In the genomic region with DNA sequence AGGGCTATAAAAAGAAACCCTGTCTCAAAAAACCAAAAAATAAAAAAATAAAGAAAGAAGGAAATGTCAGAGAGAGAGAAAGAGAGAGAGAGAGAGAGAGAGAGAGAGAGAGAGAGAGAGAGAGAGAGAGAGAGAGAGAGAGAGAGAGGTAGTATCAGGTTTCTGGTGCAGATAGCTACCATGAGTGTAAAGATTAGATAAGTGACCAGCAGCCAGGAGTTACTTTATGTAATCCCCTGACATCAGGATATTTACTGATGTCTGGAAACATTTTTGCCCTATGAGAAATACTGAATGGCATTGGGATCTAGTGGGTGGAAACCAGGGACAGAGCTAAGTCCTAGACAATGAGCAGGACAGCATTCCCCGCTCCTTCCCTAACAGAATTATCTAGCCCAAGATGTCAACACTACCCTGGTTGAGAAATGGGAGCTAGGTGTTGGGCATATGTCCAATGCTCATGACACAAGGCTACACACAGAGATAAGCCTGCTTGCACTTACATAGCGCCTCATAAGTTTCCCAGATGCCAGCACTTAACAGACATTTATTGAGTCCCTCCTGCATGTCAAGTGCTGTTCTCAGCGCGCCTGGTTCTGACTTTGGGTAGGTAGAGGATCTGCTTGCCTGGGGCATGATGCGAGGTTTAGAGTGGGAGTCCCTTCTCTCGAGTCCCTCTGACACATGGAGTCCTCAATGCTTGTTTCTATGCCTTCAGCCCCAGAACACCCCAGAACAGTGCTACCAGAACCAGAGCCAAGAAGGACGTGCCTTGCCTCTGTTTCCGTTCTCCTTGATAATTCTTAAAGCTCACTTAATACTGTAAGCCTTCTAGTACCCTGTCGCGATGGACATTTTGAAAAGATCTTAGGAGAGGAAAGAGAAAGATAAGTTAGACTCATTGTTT, we compare ENCODE assay signal across 11 mouse cellular contexts. TPM values are rescaled to one million over a fixed set of nuclear protein-coding genes. Genes with fewer than 3 reads are reported as not detected.
A peak's percentile ranks its signal among the peaks of the same experiment; 100 is the strongest.
DNase-seq lines count a peak whose midpoint lies in the region; ATAC-seq lines count a peak whose summit lies in the region.
"Had no signal": no experiment of that assay in that cellular context is flagged by ENCODE, and none has a peak within 500 bp of the region (broad histone marks: within the 10 kb centered on the region; RNA-seq: fewer than 3 reads in every experiment).

No protein-coding gene starts in this region.

- WGBS in forebrain, embryonic 11.5 days, result 91% methylated on average over 10 of the region's 10 CpGs

- H3K4me2 ChIP-seq in forebrain, embryonic 11.5 days (ENCODE audit: low read depth, low read length, severe bottlenecking), result no peak overlapping the region
- H3K4me2 ChIP-seq: forebrain, embryonic 13.5 days; kidney, embryonic 15.5 days had no signal

- H3K27me3 ChIP-seq in forebrain, embryonic 11.5 days (ENCODE audit: control insufficient read depth, insufficient read depth, low read length), result no peaks in the 10 kb centered on the region
- H3K27me3 ChIP-seq: forebrain, embryonic 13.5 days had no signal

- H3K9ac ChIP-seq in forebrain, embryonic 11.5 days (ENCODE audit: low read length), result no peak overlapping the region
- H3K9ac ChIP-seq: forebrain, embryonic 13.5 days; kidney, embryonic 15.5 days had no signal

- DNase-seq in adrenal gland, postnatal 10 days, result peak; percentile 30
- DNase-seq in adrenal gland, postnatal 25 days, result no peak
- DNase-seq in 3T3-L1 (ENCODE audit: low read depth, low spot score), result peak; percentile 77
- DNase-seq in heart, adult 18-20 months, result peak; percentile 68 to 73
- DNase-seq in heart, postnatal 36 days, result peak; percentile 18 to 36
- no peak for DNase-seq in forebrain, embryonic 11.5 days (ENCODE audit: low spot score)
- no peak for DNase-seq in kidney, postnatal 4 days
- DNase-seq in gastrocnemius, adult 18-20 months (ENCODE audit: low spot score), result no peak
- DNase-seq: lung, postnatal 10 days had no signal

- H3K4me1 ChIP-seq in forebrain, embryonic 11.5 days (replicated peaks; ENCODE audit: control insufficient read depth, insufficient read depth, low read length), result peaks cover under 1% of the 10 kb centered on the region; the same call in 1 of the 2 replicates
- H3K4me1 ChIP-seq: kidney, embryonic 15.5 days had no signal

- peaks cover 4% of the 10 kb centered on the region; the same call in 1 of the 2 replicates for H3K36me3 ChIP-seq in forebrain, embryonic 11.5 days (ENCODE audit: control insufficient read depth, insufficient read depth, low read length)
- H3K36me3 ChIP-seq: kidney, embryonic 15.5 days had no signal

- no peak overlapping the region for H3K4me3 ChIP-seq in forebrain, embryonic 11.5 days (ENCODE audit: low read depth, low read length)
- H3K4me3 ChIP-seq: forebrain, embryonic 13.5 days; kidney, embryonic 15.5 days had no signal

- no peak for ATAC-seq in forebrain, embryonic 11.5 days (replicated peaks; ENCODE audit: low FRiP score)
- ATAC-seq: forebrain, embryonic 13.5 days had no signal

- intact Hi-C loops in heart, postnatal 36 days (cut with DNase I), result no loop called here

- H3K9me3 ChIP-seq in forebrain, embryonic 11.5 days (ENCODE audit: control insufficient read depth, low read length), result no peaks in the 10 kb centered on the region
- H3K9me3 ChIP-seq: forebrain, embryonic 13.5 days; kidney, embryonic 15.5 days had no signal

- no peak overlapping the region for H3K27ac ChIP-seq in forebrain, embryonic 11.5 days (ENCODE audit: low read depth, low read length)
- H3K27ac ChIP-seq: forebrain, embryonic 13.5 days; kidney, embryonic 15.5 days had no signal

RNA-seq across cellular contexts. Expression of a gene that starts 7.4 kb away (rescaled TPM):
- 1 to 10 TPM; 7.1 to 9.5 TPM for total RNA-seq in adrenal gland, postnatal 10 days (2021)
- total RNA-seq in adrenal gland, postnatal 25 days (2021), result 12.8 and 13.2 TPM in 2 replicates
- 10 to 100 TPM; 12.7 to 18.0 TPM for total RNA-seq in heart, adult 18-20 months (2021)
- total RNA-seq in heart, postnatal 36 days (2021), result 10 to 100 TPM; 12.5 to 13.7 TPM
- polyA plus RNA-seq in forebrain, embryonic 11.5 days (2014; fragmentation: Nextera tagmentation; extraction: Ambion mirVana), result 2.9 and 4.4 TPM in 2 replicates
- total RNA-seq in gastrocnemius, adult 18-20 months (2021), result 10 to 100 TPM in 1 of 2 experiments, 1 to 10 TPM in 1; 9.5 to 13.4 TPM

RNA-seq across cellular contexts. Expression of a gene that starts 58.4 kb away (rescaled TPM):
- 10 to 100 TPM; 19.0 to 21.0 TPM for total RNA-seq in adrenal gland, postnatal 10 days (2021)
- total RNA-seq in adrenal gland, postnatal 25 days (2021), result 14.6 and 17.7 TPM in 2 replicates
- total RNA-seq in heart, adult 18-20 months (2021), result 10 to 100 TPM in 1 of 2 experiments, 1 to 10 TPM in 1; 9.3 to 10.8 TPM
- total RNA-seq in heart, postnatal 36 days (2021), result 10 to 100 TPM in 1 of 2 experiments, 1 to 10 TPM in 1; 7.4 to 11.5 TPM
- 155 and 161 TPM in 2 replicates for polyA plus RNA-seq in forebrain, embryonic 11.5 days (2014; fragmentation: Nextera tagmentation; extraction: Ambion mirVana)
- 1 to 10 TPM; 6.8 to 7.5 TPM for total RNA-seq in gastrocnemius, adult 18-20 months (2021)

Comparison
In these comparisons a context has a peak if more than half of its experiments do, and no peak if none do; other contexts are left out.
1. DNase-seq: peak in adrenal gland, postnatal 10 days (single experiment), 3T3-L1 (single experiment), heart, adult 18-20 months (2 of 2) and heart, postnatal 36 days (2 of 2); none in adrenal gland, postnatal 25 days (single experiment), forebrain, embryonic 11.5 days (single experiment), kidney, postnatal 4 days (0 of 2) and gastrocnemius, adult 18-20 months (single experiment).